Mouse (Mus musculus) forelimb bud, embryonic 11.5 days (tissue): ENCODE data around the gene Gramd4.
"Not testable (repeated sequence)": the region's sequence is repeated elsewhere in the genome, so short reads cannot be mapped to it uniquely, and the experiment has no call there.

Experiments used
- DNase-seq: peaks from one replicate; pipeline ENCODE4 v3.0.0-alpha.2; 2012; ENCODE audit warnings: low read depth, low spot score

Gene Gramd4

GRCm38 (mm10) chr15:86090578-86090977, 33.1 kb downstream of the Gramd4 start:
- no peak for DNase-seq

GRCm38 (mm10) chr15:86091201-86091997, 33.9 kb downstream of the Gramd4 start:
- DNase-seq, result no peak

DNA sequence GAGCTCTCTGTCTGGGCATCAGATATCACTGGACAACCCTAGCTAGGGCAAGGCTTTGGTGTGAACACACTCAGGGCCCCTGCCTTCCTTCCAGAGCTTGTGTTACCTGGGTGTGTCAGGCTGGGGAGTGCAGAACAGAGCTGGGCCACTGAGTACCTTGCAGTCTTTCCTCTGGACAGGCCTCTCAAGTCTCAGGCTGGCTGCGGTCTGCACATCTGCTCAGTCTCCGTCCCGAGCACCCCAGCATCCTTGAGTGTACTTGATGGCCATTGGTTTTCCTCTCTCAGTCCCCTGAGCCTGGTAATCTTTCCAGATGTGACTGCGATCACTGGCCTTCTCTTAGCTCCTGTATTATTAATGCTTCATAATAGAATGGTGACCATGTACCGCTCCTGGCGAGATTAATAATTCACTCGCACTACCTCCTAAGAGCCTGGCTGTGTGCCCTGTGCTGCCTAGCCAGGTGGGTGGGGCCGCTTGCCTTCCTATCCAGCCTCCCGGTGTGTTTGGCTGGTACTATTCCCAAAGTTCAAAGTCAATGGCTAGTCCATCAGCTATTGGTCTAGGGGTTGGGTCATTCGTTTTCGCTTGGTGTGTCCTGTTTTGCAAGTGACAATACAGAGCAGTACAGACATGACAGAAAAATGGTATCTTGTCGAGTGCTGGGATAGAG, 34.6 kb downstream of the Gramd4 start:
- DNase-seq, result no peak

- no peak for DNase-seq
Observed at GRCm38 (mm10) chr15:86093236-86093635, 35.7 kb downstream of the Gramd4 start.

DNA sequence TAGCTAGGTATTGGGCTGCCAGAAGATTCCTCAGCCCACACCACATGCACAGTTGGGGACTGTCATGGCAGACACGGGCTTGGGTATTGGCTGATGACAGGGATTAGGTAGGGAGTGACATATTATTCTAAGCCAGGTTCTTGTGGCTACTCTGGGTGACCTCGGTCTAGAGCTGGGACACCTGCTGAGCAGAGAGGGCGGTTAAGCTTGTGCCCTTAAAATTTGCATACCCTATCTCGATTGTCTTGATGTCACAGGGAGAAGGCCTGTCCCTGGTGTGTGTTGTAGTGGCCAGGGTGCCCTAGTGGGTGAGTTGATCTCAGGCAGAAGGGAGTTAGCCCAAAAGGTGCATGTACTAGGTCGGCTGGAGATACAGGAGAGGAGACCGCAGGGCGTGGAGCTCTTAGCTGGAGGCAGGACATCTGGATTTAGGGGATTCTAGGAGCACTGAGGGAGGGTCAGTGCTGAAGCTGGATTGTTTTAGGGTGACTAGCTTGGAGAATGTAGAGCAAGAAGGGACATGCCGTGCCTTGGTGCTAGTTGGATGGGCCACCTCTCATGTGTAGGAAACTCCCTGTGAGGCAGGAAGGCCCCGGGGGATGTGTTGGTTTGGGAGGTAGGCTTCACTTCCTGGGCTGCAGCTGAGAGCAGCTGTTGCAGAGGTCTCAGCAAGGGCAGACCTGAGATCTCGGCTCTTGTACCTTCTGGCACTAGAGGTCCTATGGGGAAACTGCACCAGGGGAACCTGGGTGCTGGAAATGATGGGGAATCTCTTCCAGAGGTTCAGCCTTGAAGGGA, 37.0 kb downstream of the Gramd4 start:
- no peak for DNase-seq

DNA sequence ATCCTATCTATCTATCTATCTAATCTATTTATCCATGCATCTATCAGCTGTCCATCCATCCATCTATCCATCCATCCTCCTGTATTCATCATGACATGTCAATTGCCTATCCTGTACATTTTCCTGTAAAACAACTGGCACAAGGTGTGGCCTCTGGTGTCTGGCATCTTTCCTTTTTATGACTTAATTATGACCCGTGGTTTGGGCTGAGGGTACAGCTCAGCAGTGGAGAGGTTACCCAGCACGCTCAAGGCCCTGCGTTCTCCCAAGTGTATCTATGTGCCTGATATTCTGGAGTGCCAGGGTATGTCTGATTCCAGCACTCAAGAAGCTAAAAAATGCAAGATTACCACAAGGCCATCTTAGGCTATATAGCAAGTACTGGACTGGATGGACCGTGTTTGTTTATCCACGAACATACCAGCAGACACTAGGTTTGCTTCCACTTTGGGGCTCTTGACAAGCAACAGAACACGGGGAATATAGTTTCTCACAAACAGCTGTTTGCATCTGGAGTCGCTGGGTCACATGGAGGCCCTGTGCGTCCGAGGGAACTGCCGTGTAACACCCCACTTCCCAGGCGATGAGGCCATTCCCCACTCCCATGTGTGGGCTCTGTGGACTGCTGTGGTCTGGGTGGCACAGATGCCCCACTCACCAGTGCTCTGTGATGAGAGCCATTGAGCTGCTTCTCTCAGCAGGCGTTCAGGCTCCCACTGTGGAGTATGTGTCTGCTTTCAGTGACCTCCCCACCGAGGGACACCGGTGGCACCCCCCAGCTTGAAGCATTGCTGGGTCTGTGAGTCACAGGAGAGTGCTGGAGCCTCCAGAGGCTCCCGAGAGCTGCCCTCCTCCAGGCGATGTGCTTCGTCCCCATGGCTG, 38.5 kb downstream of the Gramd4 start:
- no peak for DNase-seq

DNA sequence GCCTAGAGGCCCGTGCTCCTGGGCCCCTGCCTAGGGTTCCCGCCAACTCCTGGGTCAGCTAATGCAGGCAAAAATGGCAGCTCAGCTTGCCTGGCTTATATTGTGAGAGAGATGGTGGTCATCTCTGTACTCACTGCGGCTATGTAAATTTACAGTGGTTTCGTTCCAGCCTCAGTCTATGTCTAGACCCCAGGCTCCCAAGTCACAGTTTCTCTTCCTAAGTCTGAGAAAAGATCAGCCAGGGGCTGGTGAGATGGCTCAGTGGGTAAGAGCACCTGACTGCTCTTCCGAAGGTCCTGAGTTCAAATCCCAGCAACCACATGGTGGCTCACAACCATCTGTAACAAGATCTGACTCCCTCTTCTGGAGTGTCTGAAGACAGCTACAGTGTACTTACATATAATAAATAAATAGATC, 39.1 kb downstream of the Gramd4 start:
- DNase-seq, result not testable (repeated sequence)

- DNase-seq, result no peak
Observed at GRCm38 (mm10) chr15:86097871-86098270, 40.4 kb downstream of the Gramd4 start.

DNA sequence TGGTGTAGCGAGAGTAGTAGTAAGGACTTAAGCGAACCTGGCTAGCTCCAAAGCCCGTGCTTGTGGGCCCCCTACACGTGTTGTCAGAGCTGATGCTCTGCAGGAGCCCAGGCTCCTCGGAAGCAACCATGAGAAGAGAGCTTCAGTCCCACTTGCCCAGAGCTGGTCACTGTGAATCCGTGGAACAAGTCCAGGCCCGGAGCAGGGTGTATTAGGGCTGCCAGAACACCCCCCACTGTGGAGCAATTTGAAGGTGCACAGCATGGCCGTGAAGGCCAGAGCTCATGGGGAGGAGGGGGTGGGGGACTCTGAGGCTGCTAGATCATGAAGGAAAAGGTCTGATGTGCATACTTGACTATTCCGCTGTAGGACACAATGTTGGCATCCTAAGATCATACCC, 44.1 kb downstream of the Gramd4 start:
- DNase-seq, result no peak

GRCm38 (mm10) chr15:86102308-86102707, 44.8 kb downstream of the Gramd4 start:
- no peak for DNase-seq

DNA sequence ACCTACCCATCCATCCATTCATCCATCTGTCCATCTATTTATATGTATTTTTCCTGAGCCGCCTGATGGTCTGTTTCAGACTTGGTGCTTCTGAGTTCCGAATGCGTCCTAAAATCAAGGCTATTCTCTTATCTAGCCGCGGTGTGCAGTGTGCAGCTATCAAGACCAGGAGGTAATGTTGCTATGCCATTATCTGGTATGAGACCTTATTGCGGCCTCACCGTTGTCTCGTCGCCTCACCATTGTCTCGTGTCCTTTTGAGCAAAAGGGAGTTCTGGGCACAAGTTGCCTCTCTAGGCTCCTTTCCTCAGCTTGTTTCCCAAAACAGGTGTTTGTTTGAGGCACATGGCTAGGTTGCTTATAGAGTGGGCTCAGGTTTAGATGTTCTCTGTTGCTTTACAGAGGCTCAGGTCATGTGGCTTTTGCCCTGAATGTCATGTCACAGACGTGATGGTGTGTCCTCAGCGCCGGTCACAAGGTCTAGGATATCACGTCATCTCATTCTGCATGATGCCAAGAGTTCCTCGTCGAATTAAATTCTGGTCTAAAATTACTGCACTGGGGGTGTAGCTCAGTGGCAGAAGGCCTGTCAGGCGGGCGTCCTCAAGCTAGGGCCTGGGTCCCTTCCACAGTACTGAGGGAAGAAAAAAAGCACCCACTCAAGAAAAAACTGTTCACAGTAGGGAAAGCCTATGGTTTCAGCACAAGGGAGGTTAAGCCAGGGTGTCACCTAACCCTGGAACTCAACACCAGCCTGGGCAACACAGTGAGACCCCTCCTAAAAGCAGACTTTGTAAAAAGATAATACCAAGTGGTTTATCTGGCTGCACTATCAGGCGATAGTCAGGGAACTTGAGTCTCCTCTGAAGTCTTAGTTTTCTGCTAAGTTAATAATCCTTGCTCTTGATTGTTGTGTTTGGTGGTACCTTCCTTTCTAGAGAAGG, 47.2 kb downstream of the Gramd4 start:
- no peak for DNase-seq

GRCm38 (mm10) chr15:86105345-86105697, 47.8 kb downstream of the Gramd4 start:
- no peak for DNase-seq

GRCm38 (mm10) chr15:86105751-86106150, 48.3 kb downstream of the Gramd4 start:
- no peak for DNase-seq

GRCm38 (mm10) chr15:86107831-86108471, 50.5 kb downstream of the Gramd4 start:
- no peak for DNase-seq

- no peak for DNase-seq
Observed at GRCm38 (mm10) chr15:86109245-86109644, 51.8 kb downstream of the Gramd4 start.

DNA sequence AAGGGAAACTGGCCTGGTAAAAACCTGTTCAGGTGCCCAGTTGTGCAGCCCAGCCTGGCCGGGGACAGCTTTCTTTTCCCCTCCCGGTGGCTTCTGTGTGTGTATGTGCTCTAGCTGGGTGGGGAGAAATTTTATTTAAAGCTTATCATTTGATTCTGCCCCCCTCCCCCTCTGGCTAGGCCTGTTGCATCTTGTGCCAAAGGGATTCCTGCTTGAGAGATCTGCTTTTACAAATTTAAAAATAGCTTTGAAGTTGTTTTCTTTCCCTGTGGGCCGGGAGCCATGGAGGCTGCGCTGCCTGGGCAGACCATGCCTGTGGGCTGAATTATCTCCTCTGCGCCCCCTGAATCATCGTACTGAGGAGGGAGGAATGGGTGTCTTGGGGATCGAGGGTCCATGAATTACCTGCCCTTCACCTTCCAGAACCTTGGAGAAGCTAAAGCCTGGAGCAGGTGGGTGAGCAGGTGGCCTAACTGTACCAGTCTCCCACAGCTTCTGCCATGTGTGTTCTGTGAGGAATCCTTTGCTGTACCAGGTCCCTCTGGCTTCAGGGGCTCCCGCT, 52.2 kb downstream of the Gramd4 start:
- no peak for DNase-seq

- DNase-seq, result no peak
Observed at GRCm38 (mm10) chr15:86110361-86111103, 53.0 kb downstream of the Gramd4 start.

DNA sequence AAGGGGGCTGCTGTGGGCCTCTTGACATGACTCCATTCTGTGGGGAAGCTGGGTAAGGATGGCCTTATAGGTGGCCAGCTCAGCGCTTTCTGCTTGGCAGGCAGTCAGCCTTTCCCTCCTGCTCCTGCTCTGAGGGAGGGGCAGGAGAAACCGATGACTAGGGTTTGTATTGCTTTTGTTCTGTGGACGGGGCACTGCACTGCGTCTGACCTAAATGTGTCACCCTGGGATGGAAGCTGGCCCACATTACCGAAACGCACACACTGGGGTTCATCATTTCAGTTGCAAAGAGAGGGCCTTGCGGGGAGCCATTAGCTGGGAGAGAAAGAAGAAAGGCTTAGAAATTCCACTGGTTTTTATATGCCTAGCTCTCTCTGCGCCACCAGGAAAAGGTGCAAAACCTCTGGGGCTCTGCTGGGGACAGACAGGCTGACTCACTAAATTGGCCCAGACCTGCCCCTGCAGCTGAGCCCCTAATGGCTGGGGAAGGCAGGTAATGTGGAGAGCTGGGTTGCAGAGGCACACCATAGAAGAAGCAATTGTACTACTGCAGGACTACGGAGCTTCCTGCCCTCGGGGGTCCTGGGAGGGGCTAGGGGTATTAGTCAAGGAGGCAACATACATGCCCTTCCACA, 55.3 kb downstream of the Gramd4 start:
- no peak for DNase-seq
